ENCODE assay signal across 16 mouse cellular contexts in the genomic region with DNA sequence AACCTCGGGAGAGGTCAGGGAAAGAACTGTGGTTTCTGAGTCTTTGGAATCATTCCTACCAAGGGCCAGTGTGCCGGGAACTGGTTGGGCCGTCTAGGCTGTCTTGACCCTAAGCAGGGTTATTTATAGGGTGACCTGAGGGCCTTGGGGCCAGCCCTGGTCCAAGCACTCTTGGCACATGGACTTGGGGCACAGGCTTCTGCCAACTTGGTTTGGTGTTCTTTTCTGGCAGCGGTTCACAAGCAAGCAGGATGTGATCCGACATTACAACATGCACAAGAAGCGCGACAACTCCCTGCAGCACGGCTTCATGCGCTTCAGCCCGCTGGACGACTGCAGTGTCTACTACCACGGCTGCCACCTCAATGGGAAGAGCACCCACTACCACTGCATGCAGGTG.
DNase-seq lines count a peak whose midpoint lies in the region; ATAC-seq lines count a peak whose summit lies in the region.
"Had no signal": no experiment of that assay in that cellular context is flagged by ENCODE, and none has a peak within 500 bp of the region (broad histone marks: within the 10 kb centered on the region; RNA-seq: fewer than 3 reads in every experiment).

No protein-coding gene starts in this region.

- no peak overlapping the region for H3K4me3 ChIP-seq in embryonic facial prominence, embryonic 10.5 days
- no peak overlapping the region for H3K4me3 ChIP-seq in intestine, embryonic 15.5 days (replicated peaks)
- H3K4me3 ChIP-seq: hindbrain, embryonic 12.5 days; liver, embryonic 12.5 days; midbrain, embryonic 13.5 days had no signal

- H3K27ac ChIP-seq in embryonic facial prominence, embryonic 10.5 days (replicated peaks), result 0 out of 2 replicates have a peak overlapping the region, but pooled peaks have one; percentile 7
- H3K27ac ChIP-seq in intestine, embryonic 15.5 days, result peak overlapping the region; percentile 51
- H3K27ac ChIP-seq: hindbrain, embryonic 12.5 days; macrophage; midbrain, embryonic 13.5 days had no signal

- no peak overlapping the region for H3K9ac ChIP-seq in intestine, embryonic 15.5 days
- H3K9ac ChIP-seq: hindbrain, embryonic 12.5 days; liver, embryonic 12.5 days; midbrain, embryonic 13.5 days had no signal

- peak; percentile 73 for DNase-seq in adrenal gland, postnatal 10 days
- DNase-seq in adrenal gland, adult 8-10 months, result no peak
- DNase-seq in heart, postnatal 10 days, result peak; percentile 74
- DNase-seq in heart, postnatal 25 days (ENCODE audit: low spot score), result no peak
- DNase-seq in embryonic facial prominence, embryonic 10.5 days (ENCODE audit: low spot score), result no peak
- DNase-seq in spleen, adult 18-20 months, result no peak
- no peak for DNase-seq in kidney, postnatal 14 days
- DNase-seq: cerebellum, adult 8-10 months; kidney, adult 18-20 months; kidney, postnatal 4 days had no signal

- intact Hi-C loops in heart, postnatal 10 days (cut with DNase I), result no loop called here
- intact Hi-C loops in heart, postnatal 25 days (cut with DNase I), result no loop called here

- no peak for ATAC-seq in intestine, embryonic 15.5 days
- ATAC-seq: forebrain, embryonic 14.5 days; midbrain, embryonic 13.5 days had no signal

- H3K4me1 ChIP-seq in embryonic facial prominence, embryonic 10.5 days, result peaks cover 67% of the 10 kb centered on the region
- H3K4me1 ChIP-seq in intestine, embryonic 15.5 days (replicated peaks), result peaks cover 39% of the 10 kb centered on the region

- H3K36me3 ChIP-seq in embryonic facial prominence, embryonic 10.5 days (replicated peaks), result 0 out of 2 replicates have a peak, but pooled peaks cover 11% of the 10 kb centered on the region
- H3K36me3 ChIP-seq in intestine, embryonic 15.5 days, result no peaks in the 10 kb centered on the region
- H3K36me3 ChIP-seq: liver, embryonic 12.5 days had no signal

- no peak overlapping the region for H3K4me2 ChIP-seq in intestine, embryonic 15.5 days (replicated peaks)
- H3K4me2 ChIP-seq: hindbrain, embryonic 12.5 days; liver, embryonic 12.5 days; midbrain, embryonic 13.5 days had no signal

- H3K27me3 ChIP-seq in embryonic facial prominence, embryonic 10.5 days (replicated peaks; ENCODE audit: low read depth, poor library complexity, severe bottlenecking), result peaks cover 94% of the 10 kb centered on the region
- H3K27me3 ChIP-seq in intestine, embryonic 15.5 days (replicated peaks), result no peaks in the 10 kb centered on the region

- no peaks in the 10 kb centered on the region for H3K9me3 ChIP-seq in embryonic facial prominence, embryonic 10.5 days
- no peaks in the 10 kb centered on the region for H3K9me3 ChIP-seq in intestine, embryonic 15.5 days
- H3K9me3 ChIP-seq: hindbrain, embryonic 12.5 days; liver, embryonic 12.5 days; midbrain, embryonic 13.5 days had no signal

- 90% methylated on average over 12 of the region's 12 CpGs for WGBS in embryonic facial prominence, embryonic 10.5 days
- 82% methylated on average over 12 of the region's 12 CpGs for WGBS in intestine, embryonic 15.5 days

Comparison
In these comparisons a context has a peak if more than half of its experiments do, and no peak if none do; other contexts are left out.
1. DNase-seq: peak in adrenal gland, postnatal 10 days (single experiment) and heart, postnatal 10 days (2 of 2); none in adrenal gland, adult 8-10 months (single experiment), heart, postnatal 25 days (single experiment), embryonic facial prominence, embryonic 10.5 days (single experiment), spleen, adult 18-20 months (0 of 2) and kidney, postnatal 14 days (single experiment).